Comparison of ENCODE assay signal across 24 mouse cellular contexts in the genomic region with DNA sequence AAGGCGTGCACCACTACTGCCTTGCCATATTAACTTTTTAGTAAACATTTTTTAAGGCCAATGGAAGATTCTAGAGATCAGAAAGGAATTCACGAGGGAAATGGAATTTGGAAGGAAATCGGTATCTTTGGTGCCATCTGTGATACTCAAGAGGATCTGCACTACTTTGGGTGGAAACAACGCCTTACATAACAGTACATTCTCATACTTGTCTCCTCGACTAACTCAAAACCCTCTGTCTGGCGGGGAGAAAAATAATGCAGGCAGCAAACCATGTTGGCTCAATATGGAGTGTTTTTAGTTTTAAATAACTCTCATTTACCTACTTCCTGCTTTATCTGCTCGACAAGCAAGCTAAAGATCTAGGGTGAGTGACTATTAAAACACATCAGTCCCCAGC. TPM values are rescaled to one million over a fixed set of nuclear protein-coding genes. Genes with fewer than 3 reads are reported as not detected.
DNase-seq lines count a peak whose midpoint lies in the region; ATAC-seq and TF ChIP-seq lines count a peak whose summit lies in the region.
"Had no signal": no experiment of that assay in that cellular context is flagged by ENCODE, and none has a peak within 500 bp of the region (broad histone marks: within the 10 kb centered on the region; RNA-seq: fewer than 3 reads in every experiment).

No protein-coding gene starts in this region.

- peaks cover 4% of the 10 kb centered on the region; the same call in 1 of the 2 replicates for H3K4me1 ChIP-seq in cortical plate, adult 2 months (ENCODE audit: control insufficient read depth, insufficient read depth, low read length)
- H3K4me1 ChIP-seq in hindbrain, embryonic 13.5 days (replicated peaks): peaks cover 12% of the 10 kb centered on the region

- H3K27ac ChIP-seq in layer of hippocampus, adult 2 months: 0 out of 2 replicates have a peak overlapping the region, but pooled peaks have one; percentile 51
- H3K27ac ChIP-seq in left cerebral cortex, adult 2 months: peak overlapping the region; percentile 78
- peak overlapping the region; percentile 17; the same call in 1 of the 2 replicates for H3K27ac ChIP-seq in cortical plate, adult 2 months (ENCODE audit: insufficient read depth, low read length)
- no peak overlapping the region for H3K27ac ChIP-seq in hindbrain, embryonic 13.5 days
- H3K27ac ChIP-seq: embryonic facial prominence, embryonic 10.5 days; embryonic facial prominence, embryonic 12.5 days; forebrain, embryonic 13.5 days; forebrain, embryonic 15.5 days had no signal

- H3K9ac ChIP-seq in hindbrain, embryonic 13.5 days: no peak overlapping the region
- H3K9ac ChIP-seq: embryonic facial prominence, embryonic 12.5 days; forebrain, embryonic 13.5 days; forebrain, embryonic 15.5 days; forebrain, postnatal 0 days had no signal

- H3K9me3 ChIP-seq in hindbrain, embryonic 13.5 days: no peaks in the 10 kb centered on the region
- H3K9me3 ChIP-seq: forebrain, embryonic 15.5 days had no signal

- H3K27me3 ChIP-seq in hindbrain, embryonic 13.5 days: peaks cover 2% of the 10 kb centered on the region
- H3K27me3 ChIP-seq: forebrain, embryonic 13.5 days; forebrain, embryonic 15.5 days had no signal

- no peak for TF ChIP-seq POLR2A in cortical plate, adult 2 months (IDR thresholded peaks at IDR 0.05; ENCODE audit: extremely low read depth, insufficient read depth, low read length)

- ATAC-seq in hindbrain, embryonic 13.5 days (ENCODE audit: low FRiP score): no peak
- ATAC-seq: forebrain, embryonic 13.5 days; forebrain, embryonic 15.5 days; forebrain, postnatal 0 days had no signal

- H3K4me2 ChIP-seq in hindbrain, embryonic 13.5 days: no peak overlapping the region
- H3K4me2 ChIP-seq: embryonic facial prominence, embryonic 12.5 days; forebrain, embryonic 13.5 days; forebrain, embryonic 15.5 days had no signal

- peak in 1 of 2 experiments; percentile 43 for DNase-seq in layer of hippocampus, adult 2 months (ENCODE audit: low spot score in 2 of 2)
- DNase-seq in layer of hippocampus, adult 8-10 months (ENCODE audit: low spot score in 2 of 2): no peak
- DNase-seq in left cerebral cortex, adult 2 months (ENCODE audit: extremely low spot score in 1 of 2, low spot score in 2 of 2): no peak
- DNase-seq in left cerebral cortex, postnatal 10 days (ENCODE audit: extremely low spot score in 1 of 2, low spot score in 2 of 2): no peak
- peak; percentile 82 for DNase-seq in brain, adult 2 months (ENCODE audit: low read depth, low spot score)
- DNase-seq in kidney, postnatal 25 days: no peak
- DNase-seq: adrenal gland, adult 2 months; adrenal gland, postnatal 10 days; adrenal gland, postnatal 25 days; cerebellum, adult 11-12 months; cerebellum, adult 2 months; cerebellum, adult 9-10 months; cerebellum, postnatal 10 days; cerebellum, postnatal 25 days; forebrain, postnatal 0 days had no signal

- no peaks in the 10 kb centered on the region for H3K36me3 ChIP-seq in hindbrain, embryonic 13.5 days
- H3K36me3 ChIP-seq: embryonic facial prominence, embryonic 10.5 days; embryonic facial prominence, embryonic 12.5 days; forebrain, embryonic 15.5 days had no signal

- intact Hi-C loops in left cerebral cortex, adult 2 months (cut with DNase I): loop anchor here (10.0 kb wide), 1 partner anchor 154 kb away; no protein-coding TSS in a partner anchor
- intact Hi-C loops in left cerebral cortex, postnatal 10 days (cut with DNase I): no loop called here

- TF ChIP-seq CTCF in layer of hippocampus, adult 2 months (conservative IDR thresholded peaks at IDR 0.05): no peak
- no peak for TF ChIP-seq CTCF in left cerebral cortex, adult 2 months (IDR thresholded peaks at IDR 0.05)
- no peak for TF ChIP-seq CTCF in cortical plate, adult 2 months (IDR thresholded peaks at IDR 0.05; ENCODE audit: extremely low read depth, insufficient read depth, low read length)

- no peak overlapping the region for H3K4me3 ChIP-seq in layer of hippocampus, adult 2 months
- no peak overlapping the region for H3K4me3 ChIP-seq in left cerebral cortex, adult 2 months
- H3K4me3 ChIP-seq in cortical plate, adult 2 months (ENCODE audit: insufficient read depth, low read length): no peak overlapping the region
- no peak overlapping the region for H3K4me3 ChIP-seq in hindbrain, embryonic 13.5 days
- H3K4me3 ChIP-seq: embryonic facial prominence, embryonic 10.5 days; embryonic facial prominence, embryonic 12.5 days; forebrain, embryonic 13.5 days; forebrain, embryonic 15.5 days had no signal

- WGBS in hindbrain, embryonic 13.5 days: 84% methylated on average over 7 of the region's 7 CpGs

RNA-seq across cellular contexts. Expression of gene Spats1, which starts 4.5 kb away (rescaled TPM):
- total RNA-seq in layer of hippocampus, adult 2 months (2021): 1 to 10 TPM; 4.8 TPM
- total RNA-seq in layer of hippocampus, adult 8-10 months (2022): 1 to 10 TPM; 5.0 to 7.8 (median 5.9) TPM
- 1 to 10 TPM; 5.5 to 5.8 TPM for total RNA-seq in left cerebral cortex, adult 2 months (2021)
- 1 to 10 TPM; 4.9 to 5.0 TPM for total RNA-seq in left cerebral cortex, postnatal 10 days (2021)
- 4.0 and 4.3 TPM in 2 replicates for polyA plus RNA-seq in cortical plate, adult 2 months (2012; rRNA removed)
- 2.0 and 2.1 TPM in 2 replicates for polyA plus RNA-seq in hindbrain, embryonic 13.5 days (2015; fragmentation: Nextera tagmentation; extraction: Ambion mirVana)
- total RNA-seq: adrenal gland, adult 2 months had no signal

RNA-seq across cellular contexts. Expression of gene Aars2, which starts 35.9 kb away (rescaled TPM):
- total RNA-seq in layer of hippocampus, adult 2 months (2021): 10 to 100 TPM; 25.2 to 26.3 TPM
- 10 to 100 TPM; 21.8 to 30.6 (median 24.3) TPM for total RNA-seq in layer of hippocampus, adult 8-10 months (2022)
- 10 to 100 TPM; 27.2 to 29.1 TPM for total RNA-seq in left cerebral cortex, adult 2 months (2021)
- 10 to 100 TPM; 21.2 to 23.4 TPM for total RNA-seq in left cerebral cortex, postnatal 10 days (2021)
- polyA plus RNA-seq in cortical plate, adult 2 months (2012; rRNA removed): 29.1 and 31.0 TPM in 2 replicates
- 17.4 and 19.1 TPM in 2 replicates for polyA plus RNA-seq in hindbrain, embryonic 13.5 days (2015; fragmentation: Nextera tagmentation; extraction: Ambion mirVana)

RNA-seq across cellular contexts. Expression of gene Cdc5l, which starts 37.2 kb away (rescaled TPM):
- 10 to 100 TPM; 55.7 to 57.5 TPM for total RNA-seq in layer of hippocampus, adult 2 months (2021)
- 10 to 100 TPM; 50.3 to 60.3 (median 55.7) TPM for total RNA-seq in layer of hippocampus, adult 8-10 months (2022)
- 10 to 100 TPM; 55.4 to 57.6 TPM for total RNA-seq in left cerebral cortex, adult 2 months (2021)
- 10 to 100 TPM; 47.3 to 48.0 TPM for total RNA-seq in left cerebral cortex, postnatal 10 days (2021)
- 28.6 and 29.7 TPM in 2 replicates for polyA plus RNA-seq in cortical plate, adult 2 months (2012; rRNA removed)
- 67.9 and 68.7 TPM in 2 replicates for polyA plus RNA-seq in hindbrain, embryonic 13.5 days (2015; fragmentation: Nextera tagmentation; extraction: Ambion mirVana)

RNA-seq across cellular contexts. Expression of gene Tcte1, which starts 52.5 kb away (rescaled TPM):
- total RNA-seq in layer of hippocampus, adult 2 months (2021): 1 to 10 TPM in 1 of 2 experiments, under 1 TPM in 1; 0.56 to 1.0 TPM
- total RNA-seq in layer of hippocampus, adult 8-10 months (2022): 1 to 10 TPM in 3 of 4 experiments, under 1 TPM in 1; 0.92 to 1.3 (median 1.1) TPM
- 1 to 10 TPM; 1.1 to 1.3 TPM for total RNA-seq in left cerebral cortex, adult 2 months (2021)
- total RNA-seq in left cerebral cortex, postnatal 10 days (2021): 1 to 10 TPM in 1 of 2 experiments, under 1 TPM in 1; 0.45 to 1.0 TPM
- polyA plus RNA-seq in cortical plate, adult 2 months (2012; rRNA removed): 3.4 and 3.7 TPM in 2 replicates
- polyA plus RNA-seq in hindbrain, embryonic 13.5 days (2015; fragmentation: Nextera tagmentation; extraction: Ambion mirVana): 3.0 TPM in 2 replicates
- total RNA-seq: adrenal gland, adult 2 months; adrenal gland, postnatal 10 days; adrenal gland, postnatal 25 days; adrenal gland, postnatal 4 days; MEL had no signal
- polyA plus RNA-seq: adrenal gland, adult 2 months; C2C12 had no signal
